ENCODE assay signal across 37 mouse cellular contexts in the genomic region with DNA sequence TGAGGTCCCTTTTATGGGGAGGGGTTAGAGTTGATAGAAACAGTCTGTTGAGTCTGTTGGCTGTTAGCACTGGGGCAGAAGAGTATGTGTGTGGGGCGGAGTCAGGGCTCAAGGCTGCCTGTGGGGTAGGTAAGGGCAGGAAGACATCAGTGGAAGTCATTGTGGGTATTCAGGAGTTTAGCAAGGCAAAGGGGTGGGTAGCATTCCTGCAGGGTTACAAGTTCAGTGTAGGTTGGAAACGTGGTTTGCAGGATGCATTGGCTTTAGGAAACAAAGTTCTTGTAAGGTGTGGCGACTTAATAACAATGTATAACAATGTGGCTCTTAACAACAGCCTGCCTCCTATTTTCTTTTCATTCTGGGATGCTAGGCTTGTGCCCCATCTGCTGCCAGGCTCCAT. TPM values are rescaled to one million over a fixed set of nuclear protein-coding genes. Genes with fewer than 3 reads are reported as not detected.
"Had no signal": no experiment of that assay in that cellular context is flagged by ENCODE, and none has a peak within 500 bp of the region (broad histone marks: within the 10 kb centered on the region; RNA-seq: fewer than 3 reads in every experiment).

No protein-coding gene starts in this region.

- H3K27ac ChIP-seq: embryonic facial prominence, embryonic 10.5 days; embryonic facial prominence, embryonic 12.5 days; embryonic facial prominence, embryonic 13.5 days; embryonic facial prominence, embryonic 15.5 days; forebrain, embryonic 10.5 days; forebrain, embryonic 12.5 days; forebrain, embryonic 13.5 days; forebrain, embryonic 15.5 days; gastrocnemius, adult 2 months; heart, adult 2 months had no signal

- DNase-seq: cerebellum, adult 9-11 months; cerebellum, postnatal 10 days; cerebellum, postnatal 14 days; cerebellum, postnatal 25 days; cerebellum, postnatal 36 days; embryo, embryonic 11 days; forebrain, postnatal 0 days; gastrocnemius, adult 2 months; gastrocnemius, postnatal 10 days; gastrocnemius, postnatal 14 days; gastrocnemius, postnatal 25 days; gastrocnemius, postnatal 36 days; heart, adult 11 months; heart, adult 18-20 months; heart, adult 2 months had no signal

- H3K4me3 ChIP-seq: embryonic facial prominence, embryonic 10.5 days; embryonic facial prominence, embryonic 12.5 days; embryonic facial prominence, embryonic 13.5 days; embryonic facial prominence, embryonic 15.5 days; erythroblast, embryonic 14.5 days; forebrain, embryonic 10.5 days; forebrain, embryonic 12.5 days; forebrain, embryonic 13.5 days; forebrain, embryonic 15.5 days; gastrocnemius, adult 2 months; heart, adult 2 months had no signal

- H3K9me3 ChIP-seq: embryonic facial prominence, embryonic 10.5 days; embryonic facial prominence, embryonic 12.5 days; embryonic facial prominence, embryonic 13.5 days; embryonic facial prominence, embryonic 15.5 days; forebrain, embryonic 10.5 days; forebrain, embryonic 12.5 days; forebrain, embryonic 13.5 days; forebrain, embryonic 15.5 days had no signal

- H3K9ac ChIP-seq: embryonic facial prominence, embryonic 12.5 days; embryonic facial prominence, embryonic 13.5 days; embryonic facial prominence, embryonic 15.5 days; forebrain, embryonic 12.5 days; forebrain, embryonic 13.5 days; forebrain, embryonic 15.5 days; forebrain, postnatal 0 days had no signal

- H3K4me2 ChIP-seq: embryonic facial prominence, embryonic 12.5 days; embryonic facial prominence, embryonic 13.5 days; embryonic facial prominence, embryonic 15.5 days; forebrain, embryonic 12.5 days; forebrain, embryonic 13.5 days; forebrain, embryonic 15.5 days had no signal

- H3K27me3 ChIP-seq: embryonic facial prominence, embryonic 13.5 days; embryonic facial prominence, embryonic 15.5 days; forebrain, embryonic 12.5 days; forebrain, embryonic 13.5 days; forebrain, embryonic 15.5 days had no signal

- ATAC-seq: forebrain, embryonic 13.5 days; forebrain, embryonic 14.5 days; forebrain, embryonic 15.5 days; forebrain, embryonic 16.5 days; forebrain, postnatal 0 days had no signal

- H3K36me3 ChIP-seq: embryonic facial prominence, embryonic 10.5 days; embryonic facial prominence, embryonic 12.5 days; embryonic facial prominence, embryonic 13.5 days; embryonic facial prominence, embryonic 15.5 days; forebrain, embryonic 10.5 days; forebrain, embryonic 12.5 days; forebrain, embryonic 15.5 days had no signal

- H3K4me1 ChIP-seq: embryonic facial prominence, embryonic 10.5 days; embryonic facial prominence, embryonic 12.5 days; embryonic facial prominence, embryonic 13.5 days; embryonic facial prominence, embryonic 15.5 days; forebrain, embryonic 10.5 days; forebrain, embryonic 12.5 days; forebrain, embryonic 13.5 days; forebrain, embryonic 15.5 days had no signal

RNA-seq across cellular contexts. Expression of a gene that starts 1.6 kb away (rescaled TPM):
- polyA plus RNA-seq: erythroblast, embryonic 14.5 days; forebrain, embryonic 10.5 days had no signal

RNA-seq across cellular contexts. Expression of a gene that starts 26.3 kb away (rescaled TPM):
- total RNA-seq: gastrocnemius, adult 18-20 months; gastrocnemius, adult 8-10 months; gastrocnemius, postnatal 10 days; gastrocnemius, postnatal 14 days; gastrocnemius, postnatal 25 days; gastrocnemius, postnatal 36 days; gastrocnemius, postnatal 4 days had no signal
- polyA plus RNA-seq: embryonic facial prominence, embryonic 10.5 days; embryonic facial prominence, embryonic 11.5 days had no signal

RNA-seq across cellular contexts. Expression of a gene that starts 39.5 kb away (rescaled TPM):
- total RNA-seq: common myeloid progenitor, adult 5-6 weeks; granulocyte monocyte progenitor cell, adult 5-6 weeks had no signal
- polyA plus RNA-seq: erythroblast, embryonic 14.5 days had no signal

RNA-seq across cellular contexts. Expression of a gene that starts 44.1 kb away (rescaled TPM):
- total RNA-seq: common myeloid progenitor, adult 5-6 weeks; forebrain, postnatal 0 days; gastrocnemius, adult 18-20 months; gastrocnemius, adult 2 months; gastrocnemius, adult 8-10 months; gastrocnemius, postnatal 10 days; gastrocnemius, postnatal 14 days; gastrocnemius, postnatal 25 days; gastrocnemius, postnatal 36 days; gastrocnemius, postnatal 4 days; granulocyte monocyte progenitor cell, adult 5-6 weeks; heart, adult 18-20 months; heart, adult 2 months; heart, adult 8-10 months had no signal
- polyA plus RNA-seq: cortical plate, adult 2 months; embryonic facial prominence, embryonic 10.5 days; embryonic facial prominence, embryonic 11.5 days; embryonic facial prominence, embryonic 12.5 days; embryonic facial prominence, embryonic 13.5 days; embryonic facial prominence, embryonic 15.5 days; erythroblast, embryonic 14.5 days; forebrain, embryonic 10.5 days; forebrain, embryonic 11.5 days; forebrain, embryonic 12.5 days; forebrain, embryonic 13.5 days; forebrain, embryonic 15.5 days; forebrain, embryonic 16.5 days; frontal cortex, adult 2 months; gonadal fat pad, adult 2 months; heart, adult 2 months had no signal
